ENCODE assay signal across 15 mouse cellular contexts in genomic region chr7:65356204-65356603, GRCm38 (mm10).
DNase-seq lines count a peak whose midpoint lies in the region; ATAC-seq and TF ChIP-seq lines count a peak whose summit lies in the region.
"Had no signal": no experiment of that assay in that cellular context is flagged by ENCODE, and none has a peak within 500 bp of the region (broad histone marks: within the 10 kb centered on the region; RNA-seq: fewer than 3 reads in every experiment).

No protein-coding gene starts in this region.

- TF ChIP-seq CTCF in gastrocnemius, adult 2 months (IDR thresholded peaks at IDR 0.05) = no peak

- no peak for DNase-seq in gastrocnemius, adult 2 months
- no peak for DNase-seq in gastrocnemius, postnatal 10 days
- DNase-seq: cerebellum, adult 11 months; cerebellum, postnatal 36 days; kidney, adult 8-10 months; liver, postnatal 0 days; right cerebral cortex, adult 18-20 months; spleen, adult 18-20 months; thymus, postnatal 36 days had no signal

- no peaks in the 10 kb centered on the region for H3K9me3 ChIP-seq in hindbrain, embryonic 15.5 days
- no peaks in the 10 kb centered on the region for H3K9me3 ChIP-seq in hindbrain, embryonic 16.5 days (ENCODE audit: control insufficient read depth, low read length)
- no peaks in the 10 kb centered on the region for H3K9me3 ChIP-seq in megakaryocyte, embryonic 14.5 days
- no peaks in the 10 kb centered on the region for H3K9me3 ChIP-seq in stomach, embryonic 15.5 days

- H3K4me1 ChIP-seq in hindbrain, embryonic 15.5 days (replicated peaks) = peaks cover 28% of the 10 kb centered on the region
- peaks cover 3% of the 10 kb centered on the region for H3K4me1 ChIP-seq in hindbrain, embryonic 16.5 days (ENCODE audit: control insufficient read depth, insufficient read depth, low read depth, low read length)
- peaks cover 57% of the 10 kb centered on the region for H3K4me1 ChIP-seq in megakaryocyte, embryonic 14.5 days
- peaks cover 17% of the 10 kb centered on the region for H3K4me1 ChIP-seq in stomach, embryonic 15.5 days

- no peak for ATAC-seq in hindbrain, embryonic 15.5 days (ENCODE audit: low FRiP score, low read depth)
- no peak for ATAC-seq in hindbrain, embryonic 16.5 days
- no peak for ATAC-seq in megakaryocyte, adult 5-6 weeks (ENCODE audit: poor library complexity, severe bottlenecking)
- ATAC-seq in stomach, embryonic 15.5 days (ENCODE audit: insufficient read depth, low FRiP score, low read depth) = no peak
- ATAC-seq: liver, postnatal 0 days; Patski had no signal

- no peak overlapping the region for H3K4me3 ChIP-seq in gastrocnemius, adult 2 months
- H3K4me3 ChIP-seq in hindbrain, embryonic 15.5 days = no peak overlapping the region
- no peak overlapping the region for H3K4me3 ChIP-seq in hindbrain, embryonic 16.5 days (ENCODE audit: low read length)
- peak overlapping the region; percentile 62 for H3K4me3 ChIP-seq in megakaryocyte, embryonic 14.5 days (replicated peaks)
- no peak overlapping the region for H3K4me3 ChIP-seq in stomach, embryonic 15.5 days (replicated peaks)

- H3K9ac ChIP-seq in hindbrain, embryonic 15.5 days = no peak overlapping the region
- H3K9ac ChIP-seq in hindbrain, embryonic 16.5 days (ENCODE audit: low read depth, low read length) = no peak overlapping the region
- H3K9ac ChIP-seq in stomach, embryonic 15.5 days = no peak overlapping the region
- H3K9ac ChIP-seq: liver, postnatal 0 days had no signal

- no peaks in the 10 kb centered on the region for H3K36me3 ChIP-seq in hindbrain, embryonic 15.5 days
- H3K36me3 ChIP-seq in hindbrain, embryonic 16.5 days (ENCODE audit: control insufficient read depth, insufficient read depth, low read length) = no peaks in the 10 kb centered on the region
- peaks cover 2% of the 10 kb centered on the region for H3K36me3 ChIP-seq in megakaryocyte, embryonic 14.5 days (replicated peaks; ENCODE audit: low read length)
- H3K36me3 ChIP-seq in stomach, embryonic 15.5 days = no peaks in the 10 kb centered on the region

- peak overlapping the region; percentile 31 for H3K27ac ChIP-seq in gastrocnemius, adult 2 months
- 0 out of 2 replicates have a peak overlapping the region, but pooled peaks have one; percentile 3 for H3K27ac ChIP-seq in hindbrain, embryonic 15.5 days (replicated peaks)
- no peak overlapping the region for H3K27ac ChIP-seq in hindbrain, embryonic 16.5 days (ENCODE audit: low read depth, low read length)
- peak overlapping the region; percentile 11; the same call in 1 of the 2 replicates for H3K27ac ChIP-seq in stomach, embryonic 15.5 days

- intact Hi-C loops in gastrocnemius, adult 2 months (cut with DNase I) = loop anchor here (5.0 kb wide), 1 partner anchor 34 kb away; no protein-coding TSS in a partner anchor

- H3K4me2 ChIP-seq in hindbrain, embryonic 15.5 days = no peak overlapping the region
- H3K4me2 ChIP-seq in hindbrain, embryonic 16.5 days (ENCODE audit: low read length) = no peak overlapping the region
- no peak overlapping the region for H3K4me2 ChIP-seq in stomach, embryonic 15.5 days

- no peaks in the 10 kb centered on the region for H3K27me3 ChIP-seq in hindbrain, embryonic 15.5 days
- H3K27me3 ChIP-seq in hindbrain, embryonic 16.5 days (replicated peaks; ENCODE audit: control insufficient read depth, insufficient read depth, low read length) = no peaks in the 10 kb centered on the region
- H3K27me3 ChIP-seq in megakaryocyte, embryonic 14.5 days (replicated peaks) = no peaks in the 10 kb centered on the region
- no peaks in the 10 kb centered on the region for H3K27me3 ChIP-seq in stomach, embryonic 15.5 days (replicated peaks)
- H3K27me3 ChIP-seq: Patski had no signal

- 87% methylated on average over 1 of the region's 1 CpGs for WGBS in hindbrain, embryonic 15.5 days
- 71% methylated on average over 1 of the region's 1 CpGs for WGBS in hindbrain, embryonic 16.5 days
- WGBS in stomach, embryonic 15.5 days = 60% methylated on average over 1 of the region's 1 CpGs
